Mouse (Mus musculus): ENCODE results near the gene Mrs2.
"Not testable (repeated sequence)": the region's sequence is repeated elsewhere in the genome, so short reads cannot be mapped to it uniquely, and the experiment has no call there.

Mrs2 gene

DNA sequence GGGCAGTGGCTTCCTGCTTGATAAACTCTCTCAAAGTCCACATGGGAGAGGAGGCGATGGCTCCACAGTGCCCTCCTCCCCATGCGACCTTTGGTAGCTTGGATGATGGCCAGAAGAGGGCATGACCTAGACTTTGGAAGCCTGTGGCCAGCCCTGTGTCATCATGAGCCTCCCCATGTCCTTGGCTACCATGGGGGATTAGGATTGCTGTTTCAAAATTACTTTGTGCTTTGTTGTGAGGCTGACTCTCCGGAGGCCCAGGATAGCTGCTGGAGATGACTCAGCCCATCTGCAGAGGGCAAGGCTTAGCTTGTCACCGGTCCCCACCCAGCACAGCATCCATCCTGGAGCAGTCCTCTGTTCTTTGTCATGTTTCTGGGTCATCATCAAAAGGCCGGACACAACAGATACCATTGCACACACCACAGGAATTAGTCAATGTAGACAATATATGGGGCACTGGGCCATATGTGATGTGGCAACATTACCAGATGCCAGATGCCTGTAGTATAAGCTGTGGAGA lies 42.3 kb downstream of the Mrs2 start:
- DNase-seq = no peak

DNA sequence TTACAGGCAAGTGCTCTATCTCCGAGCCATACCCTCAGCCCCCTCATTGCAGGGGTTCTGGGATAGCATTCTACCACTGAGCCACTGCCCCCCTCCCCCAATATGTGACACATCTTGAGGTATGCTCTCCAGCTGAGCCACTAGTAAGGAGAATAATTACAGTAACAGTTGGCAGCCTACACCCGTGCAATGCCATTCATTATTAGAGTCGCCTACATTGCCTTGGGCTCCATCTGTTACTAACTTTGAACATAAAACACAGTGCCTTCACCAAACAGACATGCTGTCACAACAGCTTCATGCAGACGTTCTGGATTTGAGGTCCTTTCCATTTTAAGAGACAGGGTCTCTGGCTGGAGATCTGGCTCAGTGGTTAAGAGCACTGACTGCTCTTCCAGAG lies 43.8 kb downstream of the Mrs2 start:
- DNase-seq = no peak

- DNase-seq = not testable (repeated sequence)
Observed at GRCm38 (mm10) chr13:24971776-24972175, 48.4 kb downstream of the Mrs2 start.

- DNase-seq = no peak
Observed at GRCm38 (mm10) chr13:24965846-24966201, 54.4 kb downstream of the Mrs2 start.

DNA sequence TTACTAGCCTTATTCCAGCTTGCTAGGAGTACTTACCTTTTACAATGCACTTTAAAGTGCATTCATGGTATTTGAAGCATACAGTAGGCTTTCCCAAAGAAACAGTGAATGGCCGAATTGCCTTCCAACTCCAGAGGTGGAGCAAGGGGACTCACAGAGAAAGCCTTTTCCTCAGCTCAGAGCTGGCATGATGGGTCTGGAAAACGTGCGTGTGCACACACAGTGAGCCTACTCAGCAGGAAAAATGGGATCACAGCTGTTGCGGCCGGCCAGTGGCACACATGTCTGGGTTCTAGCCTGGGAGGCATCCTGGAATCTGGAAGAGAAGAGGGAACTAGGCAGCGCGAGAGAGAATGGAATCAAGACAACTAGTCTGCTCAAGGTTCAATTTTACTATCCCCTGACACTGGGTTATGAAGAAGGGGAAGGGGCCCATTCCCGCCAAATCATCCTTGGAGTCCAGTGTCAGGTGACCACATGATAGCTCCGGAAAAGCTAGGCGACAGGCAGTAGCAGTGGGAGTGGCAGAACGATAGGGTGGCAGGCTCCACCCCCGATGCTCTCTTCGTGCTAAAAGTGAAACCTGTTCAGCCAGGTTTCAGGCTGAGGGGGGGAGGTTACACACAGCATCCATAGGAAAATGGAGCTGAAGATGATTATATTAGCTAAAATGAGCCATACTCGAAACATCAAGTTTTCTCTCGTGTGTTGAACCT lies 54.9 kb downstream of the Mrs2 start:
- DNase-seq = peak in 1 of 2 experiments; percentile 31

DNA sequence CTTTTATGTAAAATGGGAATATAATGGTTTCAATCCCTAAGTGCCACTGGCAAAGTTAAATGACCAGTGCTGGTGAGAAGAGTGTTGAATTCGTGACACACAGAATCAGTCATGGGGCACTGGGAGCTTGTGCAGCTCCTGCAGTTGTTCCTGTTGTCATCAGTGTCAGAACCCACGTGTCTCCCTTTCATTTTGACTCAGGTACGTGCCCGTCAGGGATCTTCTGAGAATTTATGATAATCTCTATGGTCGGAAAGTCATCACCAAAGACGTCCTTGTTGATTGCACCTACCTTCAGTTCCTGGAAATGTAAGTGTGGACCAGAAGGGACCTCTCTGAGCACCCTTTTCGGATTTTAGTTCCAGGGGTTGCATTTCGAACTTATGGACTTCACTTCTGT lies 58.1 kb downstream of the Mrs2 start:
- no peak for DNase-seq

- DNase-seq = no peak
Observed at GRCm38 (mm10) chr13:24960084-24960483, 60.1 kb downstream of the Mrs2 start.

- no peak for DNase-seq
Observed at GRCm38 (mm10) chr13:24958671-24959070, 61.5 kb downstream of the Mrs2 start.

DNA sequence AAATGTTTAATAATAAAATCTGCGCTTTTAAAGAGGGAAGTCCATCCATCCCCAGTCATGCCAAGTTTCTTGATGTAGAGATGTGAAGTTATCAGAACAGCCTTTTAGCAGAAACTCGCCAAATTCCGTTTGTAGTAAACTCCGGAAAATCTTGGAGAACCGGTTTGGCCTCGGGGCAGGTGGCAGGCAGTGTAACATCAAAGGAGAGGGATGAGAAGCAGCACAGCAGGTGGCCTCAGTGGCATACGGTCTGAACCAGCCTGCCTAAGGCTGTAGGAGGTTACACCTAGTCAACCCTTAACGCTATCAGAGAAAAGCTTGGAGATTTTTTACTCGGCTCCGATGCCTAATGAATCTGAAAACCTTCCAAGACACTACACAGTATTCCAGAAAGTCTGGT lies 64.7 kb downstream of the Mrs2 start:
- DNase-seq = peak in 1 of 2 experiments; percentile 60

DNA sequence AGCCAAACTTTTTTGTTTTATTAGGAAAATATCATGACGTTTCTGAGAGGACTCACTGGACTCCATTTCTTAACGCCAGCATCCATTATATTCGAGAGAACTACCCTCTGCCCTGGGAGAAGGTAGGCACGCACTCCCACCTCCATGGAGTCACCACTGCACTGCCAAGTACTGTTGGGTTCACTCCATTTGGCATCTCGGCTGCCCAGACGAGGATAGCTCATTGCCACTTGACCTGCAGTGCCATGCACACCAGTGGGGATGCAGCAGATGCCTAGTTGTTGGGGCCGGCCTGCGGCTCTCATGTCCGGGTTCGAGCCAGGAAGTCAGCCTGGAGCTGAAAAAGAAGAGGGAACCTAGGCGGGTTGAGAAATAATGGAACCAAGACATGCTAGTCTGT lies 65.1 kb downstream of the Mrs2 start:
- peak in 1 of 2 experiments; percentile 25 for DNase-seq

- no peak for DNase-seq
Observed at GRCm38 (mm10) chr13:24952659-24953058, 67.5 kb downstream of the Mrs2 start.

DNA sequence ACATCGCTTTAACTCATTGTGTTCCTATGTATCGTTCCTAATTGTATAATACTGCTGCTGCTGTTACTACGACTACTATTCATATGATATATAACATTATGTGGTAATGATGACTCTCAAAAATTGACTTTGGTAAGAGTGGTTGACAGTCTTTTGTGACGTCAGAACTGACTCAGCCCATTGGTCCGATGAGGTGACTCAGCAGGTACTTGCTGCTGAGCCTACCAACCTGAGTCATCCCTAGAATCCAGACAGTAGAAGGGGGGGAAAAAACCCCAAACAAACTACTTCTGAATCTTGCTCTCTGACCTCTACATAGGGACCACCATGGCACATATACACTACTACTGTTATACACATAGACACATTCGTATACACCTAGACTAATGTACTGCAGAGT lies 71.3 kb downstream of the Mrs2 start:
- no peak for DNase-seq

- no peak for DNase-seq
Observed at GRCm38 (mm10) chr13:24947158-24947557, 73.0 kb downstream of the Mrs2 start.

- peak; percentile 26 to 53 for DNase-seq
Observed at GRCm38 (mm10) chr13:24945567-24945966, 74.6 kb downstream of the Mrs2 start.

GRCm38 (mm10) chr13:24943303-24943702 lies 76.9 kb downstream of the Mrs2 start:
- no peak for DNase-seq

DNA sequence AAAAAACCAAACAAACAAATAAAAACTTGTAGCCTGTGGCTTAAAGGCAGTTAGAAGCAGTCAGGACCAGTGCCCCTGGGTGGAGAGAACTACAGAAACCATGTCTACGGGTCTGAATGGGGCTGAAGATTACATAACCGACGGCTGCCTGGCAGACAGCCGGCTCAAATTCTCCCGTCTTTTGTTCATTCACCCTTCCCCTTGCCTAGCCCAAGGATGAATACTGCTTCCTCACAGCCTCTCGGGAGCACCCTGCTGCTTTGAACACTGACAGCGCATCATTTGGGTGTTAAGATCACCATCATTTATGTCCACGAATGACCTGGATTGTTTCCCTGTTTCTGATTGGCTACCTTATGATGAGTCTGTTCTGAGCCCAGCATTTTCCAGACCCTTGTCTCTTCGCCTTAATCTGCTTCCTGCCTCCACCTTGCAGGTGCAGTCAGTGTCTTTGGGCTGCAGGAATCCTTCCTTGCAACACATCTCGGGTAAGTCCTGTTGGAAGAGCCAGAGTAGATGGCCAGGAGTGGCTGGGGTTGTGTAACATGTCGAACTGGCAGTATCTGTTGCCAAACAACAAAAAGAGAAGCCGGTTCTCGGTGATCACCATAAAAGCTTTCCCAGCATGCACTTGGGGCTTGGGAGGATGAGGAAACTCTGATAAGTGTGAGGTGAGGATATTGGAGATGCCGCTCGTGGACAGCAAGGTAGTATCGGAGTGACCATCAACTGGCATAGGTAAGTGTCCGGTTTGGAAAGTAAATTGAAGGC lies 77.5 kb downstream of the Mrs2 start, which contains the start of gene Gpld1:
Gene Gpld1, plus strand, starts transcription at position 641 of the 771 bp plus-strand sequence.
- peak; percentile 18 to 19 for DNase-seq

GRCm38 (mm10) chr13:24939472-24939871 lies 80.7 kb downstream of the Mrs2 start:
- peak in 1 of 2 experiments; percentile 18 for DNase-seq

DNA sequence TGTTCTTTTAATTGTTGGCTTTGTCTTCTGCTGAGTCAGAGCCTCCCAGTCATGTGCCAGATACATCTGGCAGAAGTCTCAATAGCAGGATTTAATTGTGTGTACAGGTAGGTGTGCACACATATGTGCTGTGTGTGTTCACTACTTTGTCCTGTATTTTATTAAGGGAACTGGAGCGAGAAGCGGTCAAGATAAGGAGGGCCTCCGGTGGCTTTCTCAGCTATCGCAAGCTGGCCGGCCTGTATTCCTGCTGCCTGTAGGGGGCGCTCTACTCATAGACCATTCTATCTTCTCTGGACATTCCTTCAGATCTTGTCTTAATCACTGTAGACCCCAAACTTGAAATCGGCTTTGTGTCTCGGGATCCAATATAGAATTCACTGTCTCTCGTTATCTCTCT lies 81.5 kb downstream of the Mrs2 start:
- DNase-seq = peak; percentile 79 to 90

GRCm38 (mm10) chr13:24937839-24938166 lies 82.4 kb downstream of the Mrs2 start:
- DNase-seq = no peak
